Mouse (Mus musculus) regulatory T cell (primary cell): ENCODE data around the gene Pknox2.

Experiments
- in situ Hi-C: fragments of 300-600 bp; cut with MboI, MseI; formaldehyde crosslinking; loops from one replicate; pipeline ENCODE4 v1.15.1; 2025; ENCODE audit warnings: high pct_unique_total_duplicates

Pknox2 gene

GRCm38 (mm10) chr9:37140464-37141181, 6.6 kb downstream of the Pknox2 start:
- in situ Hi-C loops = no loop called here

GRCm38 (mm10) chr9:37139514-37139913, 7.7 kb downstream of the Pknox2 start:
- in situ Hi-C loops = no loop called here

DNA sequence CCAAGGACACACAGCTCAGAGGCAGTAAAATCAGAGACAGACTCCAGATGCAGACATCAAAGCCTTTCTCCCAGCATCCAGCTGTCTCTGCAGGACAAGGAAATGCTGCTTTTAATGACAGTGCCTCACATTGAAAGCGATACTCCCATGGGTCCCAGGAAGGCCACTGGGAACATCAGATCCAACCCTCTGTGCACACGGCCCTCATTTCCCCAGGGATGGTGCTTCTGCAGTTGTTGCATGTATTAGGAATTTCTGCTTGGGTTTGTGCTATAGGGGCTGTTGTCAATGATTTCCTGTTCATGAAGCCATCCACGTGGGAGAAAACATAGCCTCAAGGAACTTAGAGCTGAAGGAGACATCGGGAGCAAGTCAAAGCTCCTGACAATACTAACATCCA, 8.3 kb downstream of the Pknox2 start:
- in situ Hi-C loops = no loop called here

- in situ Hi-C loops = no loop called here
Measured at GRCm38 (mm10) chr9:37136340-37136739, 10.9 kb downstream of the Pknox2 start.

DNA sequence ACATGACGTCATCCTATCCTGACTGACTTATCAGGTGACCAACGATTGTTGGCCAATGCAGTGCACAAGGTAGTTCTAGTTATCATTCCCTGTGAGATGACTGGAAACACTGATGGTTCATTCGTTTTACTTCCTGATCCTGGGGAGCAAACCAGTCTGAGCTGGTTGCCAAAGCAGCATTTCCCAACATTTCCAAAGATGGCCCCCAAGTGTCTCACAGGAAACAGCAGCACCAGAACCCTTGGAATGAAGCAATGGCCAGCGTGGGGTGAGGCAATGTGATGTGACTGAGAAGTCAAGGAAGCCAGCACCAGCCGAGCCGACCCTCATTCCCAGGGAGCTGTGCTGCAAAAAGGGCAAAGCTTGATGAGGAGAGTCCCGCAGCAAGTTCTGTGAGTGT, 13.7 kb downstream of the Pknox2 start:
- in situ Hi-C loops = no loop called here

- in situ Hi-C loops = loop anchor here (10.0 kb wide), 1 partner anchor 454 kb away; no protein-coding TSS in a partner anchor
Measured at GRCm38 (mm10) chr9:37129046-37129445, 18.2 kb downstream of the Pknox2 start.

DNA sequence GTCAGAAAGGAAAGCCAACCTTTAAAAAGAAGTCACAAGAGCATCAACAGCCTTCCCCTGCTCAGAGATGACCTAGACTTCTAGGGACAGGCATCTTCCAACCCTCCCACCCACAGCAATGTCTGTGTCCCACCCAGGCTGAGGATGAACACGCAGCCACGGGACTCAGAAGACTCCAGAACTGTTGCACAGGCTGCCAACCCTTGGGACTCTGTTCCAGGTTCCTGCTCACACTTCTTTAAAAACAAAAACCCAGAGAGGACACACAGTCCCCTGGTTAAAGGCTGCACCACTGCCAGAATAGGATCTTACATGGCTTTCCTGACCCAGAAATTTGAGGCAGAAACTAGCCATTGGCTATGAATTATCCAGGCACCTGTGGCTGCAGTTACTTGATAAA, 21.0 kb downstream of the Pknox2 start:
- in situ Hi-C loops = loop anchor here (10.0 kb wide), 1 partner anchor 451 kb away; no protein-coding TSS in a partner anchor

DNA sequence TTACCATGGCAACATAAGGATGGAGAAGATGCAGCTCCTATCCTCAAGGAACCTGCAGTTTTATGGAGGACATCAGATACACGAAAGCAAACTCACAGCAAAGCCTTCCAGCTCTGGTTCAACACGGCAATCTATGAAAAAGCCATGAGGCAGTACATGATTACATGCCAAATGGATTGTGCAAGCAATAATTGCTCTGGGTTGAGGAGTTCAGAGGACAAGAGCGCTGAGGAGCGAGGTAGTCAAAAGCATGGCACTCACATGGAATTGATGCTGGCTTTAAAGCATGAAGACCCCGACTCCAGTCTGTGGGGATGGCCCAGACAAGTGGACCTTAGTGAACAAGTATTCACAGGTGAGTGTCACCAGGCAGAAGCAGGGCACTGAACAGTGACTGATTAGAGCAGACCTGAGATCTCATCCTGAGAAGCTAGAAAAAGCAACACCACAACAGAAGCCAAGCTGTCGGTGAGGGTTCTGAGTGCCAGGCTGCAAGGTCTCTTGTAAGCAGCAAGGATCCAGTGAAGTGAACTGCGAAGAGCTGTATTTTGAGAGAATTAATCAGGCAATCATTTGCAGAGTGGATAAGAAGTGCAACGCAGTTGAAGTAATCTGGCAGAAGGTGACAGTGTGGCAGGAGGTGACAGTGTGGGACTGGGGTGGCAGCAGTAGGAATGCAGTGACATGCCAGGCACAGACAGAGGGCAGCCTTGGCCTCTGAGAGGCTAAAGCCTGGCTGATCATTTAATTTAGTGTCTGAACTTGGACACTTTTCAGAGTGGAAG, 22.3 kb downstream of the Pknox2 start:
- in situ Hi-C loops = loop anchor here (10.0 kb wide), 1 partner anchor 450 kb away; no protein-coding TSS in a partner anchor

DNA sequence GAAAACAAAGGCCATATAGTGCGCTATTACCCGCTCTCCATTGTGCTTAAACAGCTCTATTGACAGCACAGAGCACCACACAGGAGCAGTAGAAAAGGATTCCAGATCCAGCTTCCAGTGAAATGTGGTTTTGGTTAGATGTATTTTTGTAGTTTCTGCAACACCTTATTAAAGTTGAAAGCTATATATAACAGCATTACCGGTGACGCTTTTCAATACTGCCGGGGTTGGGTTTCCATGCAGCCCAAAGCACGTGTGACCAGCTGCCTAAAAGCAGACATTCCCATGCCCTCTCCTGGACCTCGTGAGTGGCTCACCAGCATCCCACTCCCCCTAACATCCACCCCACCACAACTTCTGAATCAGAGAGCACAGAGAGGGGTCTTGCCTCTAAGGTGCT, 23.8 kb downstream of the Pknox2 start:
- in situ Hi-C loops = loop anchor here (10.0 kb wide), 1 partner anchor 449 kb away; no protein-coding TSS in a partner anchor

- in situ Hi-C loops = loop anchor here (10.0 kb wide), 1 partner anchor 448 kb away; no protein-coding TSS in a partner anchor
Measured at GRCm38 (mm10) chr9:37122971-37123370, 24.2 kb downstream of the Pknox2 start.

DNA sequence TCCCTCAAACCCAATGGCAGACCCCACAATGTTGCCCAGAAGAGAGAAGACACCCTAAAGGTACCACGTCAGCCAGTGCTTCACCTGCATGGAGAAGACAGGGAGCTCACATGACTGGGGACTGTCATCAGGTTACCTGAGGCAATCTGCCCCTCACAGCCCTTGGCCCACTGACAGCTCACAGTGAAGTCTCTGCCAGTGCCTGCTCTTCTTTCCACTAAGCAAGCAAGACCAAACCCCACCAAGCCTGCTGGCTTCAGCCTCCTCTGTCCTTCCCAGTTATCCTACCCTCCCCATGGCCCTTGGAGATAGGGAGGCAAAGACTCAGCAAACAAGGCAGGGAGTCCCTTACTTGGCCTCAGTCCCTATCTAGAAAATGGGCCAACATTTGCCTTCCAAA, 24.8 kb downstream of the Pknox2 start:
- in situ Hi-C loops = loop anchor here (10.0 kb wide), 1 partner anchor 448 kb away; no protein-coding TSS in a partner anchor

GRCm38 (mm10) chr9:37121761-37122331, 25.4 kb downstream of the Pknox2 start:
- in situ Hi-C loops = loop anchor here (10.0 kb wide), 1 partner anchor 447 kb away; no protein-coding TSS in a partner anchor

GRCm38 (mm10) chr9:37120801-37121200, 26.4 kb downstream of the Pknox2 start:
- in situ Hi-C loops = loop anchor here (10.0 kb wide), 1 partner anchor 446 kb away; no protein-coding TSS in a partner anchor

DNA sequence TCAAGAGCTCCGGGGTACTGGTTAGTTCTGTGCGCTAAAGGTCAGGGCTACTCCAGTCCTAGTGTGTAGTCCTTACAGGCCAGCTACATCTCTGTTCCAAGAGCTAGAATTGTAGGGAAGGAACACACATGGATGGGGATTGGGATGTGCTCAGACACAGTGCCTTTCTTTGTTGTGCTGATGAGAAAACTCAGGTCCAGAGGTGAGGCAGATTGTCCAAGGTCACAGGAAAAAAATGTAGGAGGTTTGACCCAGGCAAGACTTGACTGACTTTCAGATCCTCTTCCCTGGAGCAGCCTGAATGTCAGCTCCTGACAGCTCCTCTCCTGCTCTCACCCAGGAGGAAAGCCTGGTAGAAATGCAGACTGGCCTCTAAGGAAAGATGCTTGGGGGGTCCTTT, 29.7 kb downstream of the Pknox2 start:
- in situ Hi-C loops = no loop called here

GRCm38 (mm10) chr9:37116632-37117413, 30.4 kb downstream of the Pknox2 start:
- in situ Hi-C loops = no loop called here

- in situ Hi-C loops = no loop called here
Measured at GRCm38 (mm10) chr9:37115820-37116219, 31.4 kb downstream of the Pknox2 start.

- in situ Hi-C loops = no loop called here
Measured at GRCm38 (mm10) chr9:37114286-37115267, 32.6 kb downstream of the Pknox2 start.

- in situ Hi-C loops = no loop called here
Measured at GRCm38 (mm10) chr9:37107546-37107945, 39.7 kb downstream of the Pknox2 start.

GRCm38 (mm10) chr9:37106808-37107207, 40.4 kb downstream of the Pknox2 start:
- in situ Hi-C loops = no loop called here

GRCm38 (mm10) chr9:37104249-37104648, 43.0 kb downstream of the Pknox2 start:
- in situ Hi-C loops = no loop called here
